Mouse (Mus musculus): ENCODE data around the gene 4933405L10Rik.

GRCm38 (mm10) chr8:105685796-105686308 lies 21.6 kb upstream of the 4933405L10Rik start, which contains the start of gene Carmil2:
- TF ChIP-seq POLR2A (IDR thresholded peaks at IDR 0.05; ENCODE audit: insufficient read depth, low read depth, low read length) = no peak
- peak; percentile 70; the same call in 1 of the 2 replicates for TF ChIP-seq CTCF (IDR thresholded peaks at IDR 0.05; ENCODE audit: insufficient read depth, low read depth, low read length)

Measured in olfactory bulb, adult 2 months (tissue).